Mouse (Mus musculus) midbrain, postnatal 0 days (tissue): ENCODE data around the gene Sgo2a. TPM values are rescaled to one million over a fixed set of nuclear protein-coding genes. Genes with fewer than 3 reads are reported as not detected.

Experiments used
- ATAC-seq: fragments of 200-750 bp; cut with Nextera tagmentation; 2 replicates; pipeline ENCODE4 v1.8.0; 2017; ENCODE audit warnings: moderate number of reproducible peaks, mild to moderate bottlenecking, moderate TSS enrichment, moderate library complexity; ENCODE audit not compliant: low FRiP score
- DNase-seq: peaks from one replicate; pipeline ENCODE4 v3.0.0-alpha.2; 2015; ENCODE audit warnings: low spot score
- H3K27ac ChIP-seq: fragments of 300-500 bp; sonication (generic); 2 replicates; pipeline ENCODE4 v1.5.1; 2014; ENCODE audit warnings: low read depth, mild to moderate bottlenecking, low read length, mixed read lengths
- H3K27me3 ChIP-seq: fragments of 300-500 bp; sonication (generic); 2 replicates; pipeline ENCODE4 v1.6.1; 2014; ENCODE audit warnings: low read length, control low read depth, mixed read lengths; ENCODE audit not compliant: insufficient read depth
- H3K36me3 ChIP-seq: fragments of 300-500 bp; sonication (generic); 2 replicates; pipeline ENCODE4 v1.6.1; 2014; ENCODE audit warnings: low read length, control low read depth, mixed read lengths; ENCODE audit not compliant: insufficient read depth
- H3K4me1 ChIP-seq: fragments of 300-500 bp; sonication (generic); 2 replicates; pipeline ENCODE4 v1.6.1; 2014; ENCODE audit warnings: mild to moderate bottlenecking, control low read depth, antibody characterized with exemption, low read length, mixed read lengths; ENCODE audit not compliant: insufficient read depth
- H3K4me2 ChIP-seq: fragments of 300-500 bp; sonication (generic); 2 replicates; pipeline ENCODE4 v1.6.1; 2014; ENCODE audit warnings: low read depth, mild to moderate bottlenecking, low read length, mixed read lengths; ENCODE audit not compliant: poor library complexity, severe bottlenecking
- H3K4me3 ChIP-seq: fragments of 300-500 bp; sonication (generic); 2 replicates; pipeline ENCODE4 v1.5.1; 2014; ENCODE audit warnings: low read depth, mild to moderate bottlenecking, low read length, moderate library complexity
- H3K9ac ChIP-seq: fragments of 300-500 bp; sonication (generic); replicated peaks from 2 replicates; pipeline ENCODE4 v1.6.1; 2014; ENCODE audit warnings: mild to moderate bottlenecking, low read length, moderate library complexity, mixed read lengths; ENCODE audit not compliant: poor library complexity, severe bottlenecking
- H3K9me3 ChIP-seq: fragments of 300-500 bp; sonication (generic); 2 replicates; pipeline ENCODE4 v1.6.1; 2016; ENCODE audit warnings: low read length, control low read depth
- CTCF ChIP-seq: IDR thresholded peaks from 2 replicates; pipeline ENCODE4 v1.5.1; 2016; ENCODE audit warnings: antibody characterized with exemption, mild to moderate bottlenecking
- WGBS: fragments of 180-500 bp; shearing (Covaris S2); extraction: QIAGEN DNeasy Blood & Tissue Kit; methylation state at CpG from one replicate; pipeline ENCODE4 v1.1.7; 2014; 5-methylcytosine and 5-hydroxymethylcytosine counted together
- polyA plus RNA-seq: library from polyadenylated mRNA; unstranded; fragments of >200 nt; fragmentation: Nextera tagmentation; extraction: Ambion mirVana; gene quantifications from 2 replicates; pipeline ENCODE4 v1.2.1, GENCODE M21; 2015
- total RNA-seq: library from RNA; depleted of rRNA; stranded (reverse); fragments of >200 nt; gene quantifications from 2 replicates; pipeline ENCODE4 v1.2.3, GENCODE M21; 2014; rRNA removed

Sgo2a gene
- total RNA-seq (1.4 and 3.1 TPM in 2 replicates), polyA plus RNA-seq (1.1 and 1.4 TPM in 2 replicates)

DNA sequence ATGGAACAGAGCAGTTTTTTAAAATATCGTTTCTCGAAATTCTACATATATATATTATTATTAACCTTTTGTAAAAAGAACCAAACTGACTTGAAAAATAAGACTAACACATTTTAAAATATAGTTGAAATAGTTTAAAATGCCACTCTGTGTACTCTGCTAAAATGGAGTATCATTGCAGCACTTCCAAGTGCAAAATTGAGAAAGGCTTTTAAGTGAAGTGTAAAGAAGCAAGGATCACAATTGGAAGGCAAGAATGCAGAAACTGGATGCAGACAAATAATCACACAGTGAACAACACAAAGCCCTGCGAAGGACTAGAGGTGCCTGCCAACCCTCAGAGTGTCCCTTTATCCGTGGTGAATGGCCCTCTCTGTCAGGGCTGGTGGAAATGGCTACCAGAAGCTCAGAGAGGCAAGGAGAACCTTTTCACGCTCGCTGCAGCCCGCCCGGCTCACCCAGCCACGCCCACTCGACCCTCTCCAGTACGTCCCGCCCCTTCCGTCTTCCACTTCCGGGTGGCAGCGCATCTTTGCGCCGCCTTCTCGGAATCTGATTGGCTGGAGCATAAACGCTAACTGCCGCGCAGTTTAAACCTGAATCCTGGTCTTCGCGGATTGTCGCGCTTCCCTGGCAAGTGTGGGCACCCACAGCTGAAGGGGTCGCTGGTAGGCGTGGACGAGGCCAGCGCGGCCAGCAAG, at the start of gene Sgo2a:
Gene Sgo2a, plus strand, starts transcription at position 540 of the 701 bp plus-strand sequence.
- Histone ChIP-seq H3K9ac (peak within 1 kb of the TSS; percentile 55), H3K36me3 (no peaks in the 10 kb centered on the region), H3K9me3 (no peaks in the 10 kb centered on the region), H3K4me3 (peak within 1 kb of the TSS; percentile 91), H3K4me1 (no peaks in the 10 kb centered on the region), H3K4me2 (peak within 1 kb of the TSS; percentile 98), H3K27ac (peak within 1 kb of the TSS; percentile 92), H3K27me3 (no peaks in the 10 kb centered on the region)
- no peak for TF ChIP-seq CTCF
- 8% methylated on average over 30 of the region's 30 CpGs for WGBS
- ATAC-seq (peak; percentile 99), DNase-seq (peak; percentile 98)

GRCm38 (mm10) chr1:57947552-57948347, 48.0 kb upstream of the Sgo2a start:
- no peak overlapping the region for H3K27ac ChIP-seq
- no peak overlapping the region for H3K4me2 ChIP-seq
- H3K9me3 ChIP-seq, result no peaks in the 10 kb centered on the region
- DNase-seq (no peak), ATAC-seq (no peak)
- no peak for TF ChIP-seq CTCF
- H3K27me3 ChIP-seq, result no peaks in the 10 kb centered on the region
- no peak overlapping the region for H3K9ac ChIP-seq
- H3K4me3 ChIP-seq, result no peak overlapping the region
- 42% methylated on average over 2 of the region's 2 CpGs for WGBS
- H3K4me1 ChIP-seq, result no peaks in the 10 kb centered on the region
- H3K36me3 ChIP-seq, result peaks cover 14% of the 10 kb centered on the region; the same call in 1 of the 2 replicates

DNA sequence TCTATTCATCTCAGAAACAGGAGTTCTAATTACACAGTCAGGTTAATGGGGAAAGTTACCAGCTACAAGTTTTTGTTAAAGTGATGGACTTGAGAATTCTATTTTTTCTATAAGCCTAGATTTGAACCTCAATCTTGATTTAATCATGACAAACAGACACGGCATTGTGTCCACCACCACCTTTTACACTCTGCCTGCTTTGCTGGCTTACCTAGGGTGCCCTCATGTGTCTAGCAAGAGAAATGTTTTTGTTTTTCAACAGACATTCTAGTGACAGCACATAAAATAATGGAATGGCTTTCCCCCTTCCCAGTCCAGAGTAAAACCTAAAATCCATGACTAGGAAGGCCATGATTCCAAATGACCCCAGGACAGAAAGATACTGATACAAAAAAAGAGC, 46.6 kb upstream of the Sgo2a start:
- DNase-seq (peak; percentile 58), ATAC-seq (no peak)
- WGBS, result 6% methylated on average over 1 of the region's 1 CpGs
- Histone ChIP-seq H3K36me3 (peaks cover 2% of the 10 kb centered on the region; the same call in 1 of the 2 replicates), H3K4me2 (no peak overlapping the region), H3K27me3 (no peaks in the 10 kb centered on the region), H3K9me3 (no peaks in the 10 kb centered on the region), H3K4me3 (no peak overlapping the region), H3K27ac (no peak overlapping the region), H3K4me1 (no peaks in the 10 kb centered on the region), H3K9ac (no peak overlapping the region)
- TF ChIP-seq CTCF, result peak; percentile 85

- Histone ChIP-seq H3K9ac (no peak overlapping the region), H3K9me3 (no peaks in the 10 kb centered on the region), H3K4me2 (no peak overlapping the region), H3K27ac (no peak overlapping the region), H3K36me3 (peaks cover 4% of the 10 kb centered on the region), H3K4me3 (no peak overlapping the region), H3K4me1 (no peaks in the 10 kb centered on the region), H3K27me3 (no peaks in the 10 kb centered on the region)
- TF ChIP-seq CTCF, result no peak
- DNase-seq (no peak), ATAC-seq (no peak)
- 64% methylated on average over 5 of the region's 5 CpGs for WGBS
These were observed 46.1 kb upstream of the Sgo2a start for GRCm38 (mm10) chr1:57949716-57950115.

DNA sequence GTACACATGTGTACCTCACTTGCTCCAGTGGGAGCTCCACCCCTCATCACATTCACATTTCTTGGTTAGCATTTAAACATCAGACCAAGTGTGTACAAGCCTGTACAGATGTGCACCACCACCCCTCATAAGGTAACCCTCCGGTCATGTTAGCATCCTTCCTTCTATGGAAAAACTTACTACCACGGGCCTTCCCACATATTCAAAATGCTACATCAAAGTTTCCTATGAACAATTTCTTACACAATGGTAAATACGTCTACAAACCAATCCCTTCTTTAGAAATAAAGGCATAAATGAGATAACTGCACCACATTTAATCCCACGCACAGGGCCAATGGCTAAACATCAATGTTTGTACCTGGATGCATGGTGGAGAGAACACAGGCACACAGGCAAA, 43.3 kb upstream of the Sgo2a start:
- WGBS, result 96% methylated on average over 4 of the region's 4 CpGs
- Histone ChIP-seq H3K27ac (no peak overlapping the region), H3K36me3 (peaks cover 13% of the 10 kb centered on the region), H3K4me2 (no peak overlapping the region), H3K9me3 (no peaks in the 10 kb centered on the region), H3K9ac (no peak overlapping the region), H3K4me1 (no peaks in the 10 kb centered on the region), H3K4me3 (no peak overlapping the region), H3K27me3 (no peaks in the 10 kb centered on the region)
- no peak for DNase-seq
- TF ChIP-seq CTCF, result no peak
- ATAC-seq, result no peak
